Mouse (Mus musculus): ENCODE data around the gene Ccr3.
"Not testable (repeated sequence)": the region's sequence is repeated elsewhere in the genome, so short reads cannot be mapped to it uniquely, and the experiment has no call there.

Gene Ccr3

GRCm38 (mm10) chr9:124053532-124053931, 31.8 kb downstream of the Ccr3 start:
- no peak for DNase-seq (ENCODE audit: low spot score in 2 of 2)

- DNase-seq (ENCODE audit: low spot score in 2 of 2) = no peak
Measured at GRCm38 (mm10) chr9:124056158-124056709, 34.5 kb downstream of the Ccr3 start.

- DNase-seq (ENCODE audit: low spot score in 2 of 2) = no peak
Measured at GRCm38 (mm10) chr9:124059660-124060352, 38.0 kb downstream of the Ccr3 start.

GRCm38 (mm10) chr9:124061474-124062432, 40.0 kb downstream of the Ccr3 start:
- DNase-seq (ENCODE audit: low spot score in 2 of 2) = not testable (repeated sequence)

- no peak for DNase-seq (ENCODE audit: low spot score in 2 of 2)
Measured at GRCm38 (mm10) chr9:124066572-124067103, 44.9 kb downstream of the Ccr3 start.

- no peak for DNase-seq (ENCODE audit: low spot score in 2 of 2)
Measured at GRCm38 (mm10) chr9:124068098-124069058, 46.6 kb downstream of the Ccr3 start.

GRCm38 (mm10) chr9:124071506-124071905, 49.7 kb downstream of the Ccr3 start:
- DNase-seq (ENCODE audit: low spot score in 2 of 2) = no peak

GRCm38 (mm10) chr9:124079803-124080202, 58.0 kb downstream of the Ccr3 start:
- no peak for DNase-seq (ENCODE audit: low spot score in 2 of 2)

GRCm38 (mm10) chr9:124080471-124080870, 58.7 kb downstream of the Ccr3 start:
- not testable (repeated sequence) for DNase-seq (ENCODE audit: low spot score in 2 of 2)
